Mouse (Mus musculus) CD4-positive, CD25-positive, alpha-beta regulatory T cell, adult 4 months (primary cell): ENCODE measurements around the gene Clpx. TPM values are rescaled to one million over a fixed set of nuclear protein-coding genes. Genes with fewer than 3 reads are reported as not detected.

Source experiments
- ATAC-seq: one replicate; pipeline ENCODE4 v1.8.0; 2017
- polyA plus RNA-seq, 2 experiments: library from polyadenylated mRNA; unstranded; fragments of 100-300 nt; shearing (Covaris generic); gene quantifications; one replicate each; pipeline ENCODE4 v1.2.1; 2017

Clpx gene
- polyA plus RNA-seq, 2 experiments from 2014 or later, result 35.2 to 36.3 TPM

DNA sequence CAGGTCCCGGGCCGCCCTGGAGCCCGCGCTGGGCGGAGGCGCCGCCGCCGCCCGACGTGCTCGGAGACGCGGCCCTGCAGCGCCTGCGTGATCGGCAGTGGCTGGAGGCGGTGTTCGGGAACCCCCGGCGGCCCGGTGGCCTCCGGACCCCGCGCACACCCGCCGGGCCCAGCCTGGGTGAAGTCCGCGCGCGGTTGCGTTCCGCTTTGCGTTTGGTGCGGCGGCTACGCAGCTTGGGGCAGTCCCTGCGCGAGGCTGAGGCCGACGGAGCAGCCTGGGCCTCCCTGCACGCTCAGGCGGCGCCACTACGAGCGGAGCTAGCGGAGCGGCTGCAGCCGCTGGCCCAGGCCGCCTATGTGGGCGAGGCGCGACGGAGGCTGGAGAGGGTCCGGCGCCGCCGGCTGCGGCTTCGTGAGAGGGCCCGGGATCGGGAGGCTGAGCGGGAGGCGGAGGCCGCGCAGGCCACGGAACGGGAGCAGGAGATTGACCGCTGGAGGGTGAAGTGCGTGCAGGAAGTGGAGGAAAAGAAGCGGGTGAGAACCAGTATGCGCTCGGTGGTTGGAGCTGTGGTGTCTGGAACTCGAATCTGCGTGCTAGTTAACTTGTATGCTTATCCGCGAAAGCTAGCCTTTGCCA, 52.5 kb downstream of the Clpx start:
- peak; percentile 68 for ATAC-seq

DNA sequence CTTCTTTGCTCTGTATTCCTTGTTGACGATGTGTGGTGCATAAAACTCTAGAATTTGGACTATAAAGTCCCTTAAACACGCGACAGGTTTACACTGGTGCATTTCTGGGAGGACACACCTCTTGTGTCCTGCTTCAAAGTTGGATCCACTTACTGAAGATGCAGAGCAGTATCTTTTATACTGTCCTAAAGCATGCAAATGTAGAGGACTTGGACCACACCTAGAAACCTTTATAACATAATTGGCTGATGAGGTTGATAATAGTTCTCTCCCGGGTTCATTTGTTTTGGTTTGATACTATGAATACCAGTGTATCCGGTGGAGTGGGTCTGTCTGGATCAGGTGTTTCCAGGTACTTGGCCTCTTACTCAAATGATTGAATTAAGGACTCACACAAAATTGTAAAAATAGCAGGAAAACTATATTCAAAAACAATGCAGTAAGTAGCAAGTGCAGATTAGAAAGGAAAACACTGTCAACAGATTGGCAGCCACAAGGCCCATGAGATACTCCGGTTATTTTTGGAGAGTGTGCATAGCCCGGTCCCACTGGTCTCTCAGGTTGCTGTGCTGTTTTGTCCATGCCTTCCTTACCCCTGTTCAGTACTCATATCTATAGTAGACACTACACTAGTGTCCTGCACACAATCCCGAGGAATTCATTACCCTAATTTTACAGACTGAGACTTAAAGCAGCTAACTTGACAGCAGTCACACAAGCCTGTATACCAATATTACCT, 53.2 kb downstream of the Clpx start:
- no peak for ATAC-seq

GRCm38 (mm10) chr9:65353251-65353650, 59.2 kb downstream of the Clpx start:
- ATAC-seq, result no peak

- ATAC-seq, result no peak
Measured at GRCm38 (mm10) chr9:65356561-65356960, 62.5 kb downstream of the Clpx start.

DNA sequence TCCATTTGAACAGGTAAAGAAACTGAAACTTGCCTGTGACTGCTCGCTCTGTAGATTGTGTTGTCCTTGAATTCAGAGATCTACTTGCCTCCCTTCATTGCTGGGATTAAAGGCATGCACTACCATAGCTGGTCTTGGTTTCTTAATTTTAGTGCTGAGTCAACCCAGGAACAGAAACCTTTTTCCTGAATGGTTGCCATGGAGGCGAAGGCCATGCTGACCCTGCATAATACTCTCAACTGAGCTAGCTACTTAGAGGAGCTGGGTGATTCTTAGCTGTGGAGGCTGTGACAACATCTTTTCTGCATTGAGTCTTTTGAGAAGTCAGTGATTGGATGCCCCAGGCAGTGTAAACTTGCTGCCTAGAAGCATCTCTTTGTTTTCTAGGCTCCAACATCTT, 62.9 kb downstream of the Clpx start:
- no peak for ATAC-seq

- ATAC-seq, result no peak
Measured at GRCm38 (mm10) chr9:65358956-65359480, 65.0 kb downstream of the Clpx start.

DNA sequence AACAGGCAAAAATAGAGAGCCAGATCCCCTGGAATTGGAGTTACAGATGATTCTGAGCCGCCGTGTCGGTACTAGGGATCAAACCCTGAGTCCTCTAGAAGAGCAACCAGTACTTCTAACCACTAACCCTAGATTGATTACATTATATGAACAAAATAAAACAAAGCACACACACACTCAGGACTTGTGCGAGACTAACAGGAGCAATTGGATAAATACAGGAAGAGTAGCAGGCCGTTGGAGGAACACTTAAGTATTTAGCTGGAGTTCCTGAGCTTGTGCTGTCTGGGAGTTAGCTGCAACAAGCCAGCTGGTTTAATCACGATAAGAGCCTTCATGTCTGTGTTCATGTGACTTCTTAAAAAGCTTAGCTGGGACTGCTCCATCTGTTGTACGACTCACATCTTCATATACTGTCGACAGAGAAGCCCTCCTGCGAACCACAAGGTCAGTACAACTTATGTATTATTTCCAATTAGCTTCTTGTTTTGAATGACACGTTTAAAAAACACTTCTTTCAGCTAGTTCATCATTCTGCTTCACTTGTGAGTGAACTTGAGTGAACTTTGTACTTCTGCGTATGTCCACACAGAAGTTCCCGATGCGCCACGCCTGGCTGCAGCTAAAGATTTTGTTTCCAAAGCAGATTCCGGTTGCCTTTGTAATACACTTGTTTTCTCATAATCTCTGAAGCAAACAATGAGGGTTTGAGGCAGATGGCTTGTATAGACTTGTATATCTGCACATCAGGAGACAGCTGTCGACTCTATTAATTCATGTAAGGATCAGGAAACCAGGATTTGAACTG, 66.8 kb downstream of the Clpx start, which contains the start of gene Ubap1l:
TSS of gene Ubap1l (plus strand) at position 401 of the 808 bp plus-strand sequence.
- no peak for ATAC-seq

DNA sequence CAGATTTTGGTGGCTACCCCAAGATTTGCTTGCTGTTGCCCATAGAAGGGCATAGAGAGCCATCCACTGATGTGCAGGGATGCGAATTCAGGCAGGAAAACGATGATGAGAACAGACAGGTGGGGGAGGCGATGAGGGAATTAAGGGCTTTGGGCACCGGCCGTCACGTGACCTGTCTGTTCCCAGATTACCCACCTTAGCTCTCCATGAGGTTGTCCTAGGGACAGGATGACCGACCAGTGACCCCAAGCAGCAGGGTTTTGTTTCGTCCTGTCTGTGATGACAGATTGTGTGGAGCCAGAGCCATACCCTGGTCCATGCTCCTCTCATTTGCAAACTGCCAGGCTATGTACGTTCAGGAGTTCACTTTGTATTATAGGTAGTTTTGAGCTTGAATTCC, 69.6 kb downstream of the Clpx start:
- no peak for ATAC-seq

DNA sequence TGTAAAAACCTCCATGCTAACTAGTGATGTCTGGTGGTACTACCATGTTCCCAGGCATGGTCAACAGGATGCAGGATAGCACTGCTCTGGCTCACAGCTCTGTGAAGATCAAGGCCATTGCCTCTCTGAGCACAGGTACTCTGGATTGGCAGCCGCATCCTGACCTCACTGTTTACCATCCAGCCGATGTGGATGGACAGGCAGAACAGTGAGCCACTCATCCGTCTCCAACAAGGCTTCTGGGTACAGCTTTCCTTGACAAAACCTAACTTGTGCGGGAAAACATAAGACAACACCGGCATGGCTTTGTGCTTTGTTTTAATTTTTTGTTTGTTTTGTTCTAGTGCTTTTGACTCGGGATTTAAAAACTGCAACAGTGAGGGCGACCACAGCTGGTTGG, 71.7 kb downstream of the Clpx start:
- ATAC-seq, result no peak

- no peak for ATAC-seq
Measured at GRCm38 (mm10) chr9:65371756-65372155, 77.7 kb downstream of the Clpx start.

DNA sequence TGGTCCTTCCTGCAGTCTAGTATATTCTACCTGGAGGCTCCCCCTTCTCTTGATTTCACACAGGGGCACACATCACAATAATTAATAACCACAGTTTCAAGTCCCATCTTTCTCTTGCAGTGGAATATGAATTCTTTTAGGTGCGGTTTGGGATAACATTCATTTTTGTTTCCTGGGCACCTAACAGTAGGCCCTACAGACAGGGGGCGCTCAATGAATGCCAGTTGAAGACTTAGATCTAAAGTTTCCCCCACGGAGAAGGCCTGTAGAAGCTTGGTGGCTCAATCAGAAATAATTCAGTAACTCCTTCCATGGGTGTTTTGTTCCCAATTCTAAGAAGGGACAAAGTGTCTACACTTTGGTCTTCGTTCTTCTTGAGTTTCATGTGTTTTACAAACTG, 78.4 kb downstream of the Clpx start:
- ATAC-seq, result no peak

DNA sequence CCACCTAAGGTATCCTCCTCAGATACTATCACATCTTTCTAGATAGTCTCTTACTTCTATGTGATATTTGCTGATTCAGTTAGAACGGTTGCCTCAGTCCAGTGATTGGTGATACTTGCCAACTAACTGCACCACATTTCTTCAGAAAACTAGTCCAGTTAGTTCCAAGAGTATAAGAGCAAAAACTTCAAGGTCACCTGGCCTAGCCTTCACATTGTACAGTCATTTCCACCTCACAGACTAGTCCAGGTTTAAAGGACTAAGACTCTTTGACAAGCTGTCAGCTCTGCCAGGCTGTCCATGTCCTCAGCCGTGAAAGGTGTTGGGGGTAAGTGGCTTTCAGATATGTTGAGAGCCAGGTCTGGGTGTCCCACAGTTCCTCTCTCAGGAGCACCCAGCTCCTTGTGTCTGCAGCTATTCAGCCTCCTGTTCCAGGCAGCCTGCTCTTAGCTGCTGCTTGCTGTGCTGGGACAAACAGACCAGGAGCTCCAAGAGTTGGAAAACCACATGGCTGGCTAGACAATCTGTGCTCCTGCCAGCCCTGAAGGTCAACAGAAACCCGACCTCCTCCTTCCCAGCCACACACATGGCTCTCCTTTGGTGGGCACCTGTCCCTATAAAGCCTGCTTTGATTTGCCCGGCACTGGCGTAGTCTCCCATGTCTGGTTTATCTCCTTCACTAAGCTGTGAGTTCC, 80.6 kb downstream of the Clpx start:
- ATAC-seq, result no peak

DNA sequence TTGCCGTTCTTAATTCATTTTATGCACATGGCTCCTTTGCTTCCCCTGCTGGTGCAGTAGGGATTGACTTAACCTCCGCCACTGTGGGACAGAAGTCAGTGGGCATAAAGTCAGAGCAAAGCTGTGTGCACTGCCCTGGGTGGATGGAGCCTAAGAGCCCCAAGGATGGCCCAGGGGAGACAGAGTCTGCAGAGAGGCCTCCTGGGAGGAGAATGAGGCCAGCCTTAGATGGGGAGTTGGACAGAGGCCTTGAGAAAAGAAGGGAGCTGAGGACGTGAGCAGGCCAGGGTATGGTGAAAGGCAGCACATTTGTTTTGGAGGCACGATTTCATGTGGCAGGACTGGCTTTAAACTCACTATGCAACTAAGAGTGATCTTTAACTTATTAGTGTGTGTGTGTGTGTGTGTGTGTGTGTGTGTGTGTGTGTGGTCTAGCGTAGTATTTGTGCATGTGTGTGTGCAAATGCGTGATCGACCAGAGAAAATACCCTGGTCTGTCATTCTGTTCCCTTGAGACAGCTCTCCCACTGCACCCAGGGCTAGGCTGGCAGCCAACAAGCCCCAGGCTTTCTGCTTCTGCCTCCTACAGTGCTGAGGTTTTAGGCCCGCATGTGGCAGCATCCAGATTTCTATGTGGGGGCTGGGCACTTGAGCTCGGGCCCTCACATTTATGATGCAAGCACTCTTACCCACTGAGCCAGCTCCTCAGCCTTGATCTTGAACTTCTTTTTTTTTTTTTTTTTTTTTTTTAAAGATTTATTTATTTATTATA, 81.3 kb downstream of the Clpx start:
- ATAC-seq, result no peak

Other genes with a start within 250 kb of the Clpx start
- under 1 TPM in 1 of 2 experiments, not detected in 1; 0.05 TPM for gene Igdcc4, start 192.8 kb upstream of the Clpx start, polyA plus RNA-seq
- gene Igdcc3, start 153.1 kb upstream of the Clpx start, polyA plus RNA-seq, result not detected
- gene Parp16, start 98.9 kb upstream of the Clpx start, polyA plus RNA-seq, result 1 to 10 TPM; 6.4 to 7.5 TPM
- not detected for gene Cilp, start 29.1 kb upstream of the Clpx start, polyA plus RNA-seq
- gene Pdcd7, start 51.8 kb downstream of the Clpx start, polyA plus RNA-seq, result 1 to 10 TPM; 4.5 to 7.7 TPM
- gene Ubap1l, start 66.8 kb downstream of the Clpx start, polyA plus RNA-seq, result not detected
- gene Kbtbd13, start 97.4 kb downstream of the Clpx start, polyA plus RNA-seq, result not detected
- not detected for gene Rasl12, start 104.2 kb downstream of the Clpx start, polyA plus RNA-seq
- gene Slc51b, start 128.7 kb downstream of the Clpx start, polyA plus RNA-seq, result not detected
- 10 to 100 TPM; 29.3 to 31.7 TPM for gene Mtfmt, start 141.5 kb downstream of the Clpx start, polyA plus RNA-seq
- 10 to 100 TPM; 76.6 to 78.9 TPM for gene Spg21, start 166.7 kb downstream of the Clpx start, polyA plus RNA-seq
- gene Ankdd1a, start 225.9 kb downstream of the Clpx start, polyA plus RNA-seq, result under 1 TPM in 1 of 2 experiments, not detected in 1; 0.35 TPM